Mouse (Mus musculus) ES-E14 (cell line): ENCODE results near the gene Atp6ap1l.
"Not testable (repeated sequence)": the region's sequence is repeated elsewhere in the genome, so short reads cannot be mapped to it uniquely, and the experiment has no call there.

ENCODE experiments used
- CHD2 ChIP-seq: IDR thresholded peaks from 2 replicates; pipeline ENCODE4 v1.6.1; 2014; ENCODE audit warnings: mild to moderate bottlenecking, low read depth, low read length, inconsistent platforms
- ZNF384 ChIP-seq: IDR thresholded peaks from 2 replicates; pipeline ENCODE4 v1.6.1; 2012; ENCODE audit warnings: low read depth, low read length, inconsistent platforms

- TF ChIP-seq CHD2, ZNF384: not testable (repeated sequence)
Measured at GRCm38 (mm10) chr13:90928266-90928665, 23.1 kb upstream of the Atp6ap1l start.
